Mouse (Mus musculus) CH12.LX (cell line): Measurements from ENCODE around the gene Atp8b3.

Experiments
- JUND ChIP-seq: conservative IDR thresholded peaks from 2 replicates; pipeline ENCODE4 v1.6.1; 2011; ENCODE audit warnings: low read depth, low read length, improper control_type of control experiment
- MAZ ChIP-seq: IDR thresholded peaks from 2 replicates; pipeline ENCODE4 v1.6.1; 2012; ENCODE audit warnings: low read depth, mild to moderate bottlenecking, inconsistent platforms, low read length, improper control_type of control experiment, moderate library complexity
- MXI1 ChIP-seq: IDR thresholded peaks from 2 replicates; pipeline ENCODE4 v1.6.1; 2011; ENCODE audit warnings: mild to moderate bottlenecking, low read depth, low read length, improper control_type of control experiment
- NELFE ChIP-seq: IDR thresholded peaks from 2 replicates; pipeline ENCODE4 v1.6.1; 2011; ENCODE audit warnings: low read depth, low read length, improper control_type of control experiment
- POLR2A ChIP-seq: IDR thresholded peaks from 2 replicates; pipeline ENCODE4 v1.6.1; 2011; ENCODE audit warnings: low read depth, mild to moderate bottlenecking, improper control_type of control experiment, low read length
- UBTF ChIP-seq: IDR thresholded peaks from 2 replicates; pipeline ENCODE4 v1.6.1; 2012; ENCODE audit warnings: low read depth, mild to moderate bottlenecking, inconsistent platforms, low read length, improper control_type of control experiment, moderate library complexity

DNA sequence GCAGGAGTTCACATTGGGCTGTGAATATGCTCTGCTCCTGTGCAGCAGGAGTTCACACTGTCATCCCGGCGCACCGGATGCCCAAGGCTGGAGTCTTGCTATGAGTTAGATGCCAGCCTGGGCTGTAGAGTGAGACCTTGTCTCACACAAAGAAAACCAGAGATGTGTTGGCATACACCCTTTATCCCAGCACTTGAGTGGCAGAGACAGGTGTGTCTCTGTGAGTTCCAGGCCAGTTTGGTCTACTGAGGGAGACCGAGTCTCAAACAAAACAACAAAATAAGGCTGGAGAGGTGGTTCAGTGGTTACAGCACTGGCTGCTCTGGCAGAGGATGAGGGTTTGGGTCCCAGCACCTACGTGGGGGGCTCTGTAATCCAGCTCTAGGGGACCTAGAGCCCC, 60.4 kb downstream of the Atp8b3 start:
- no peak for TF ChIP-seq UBTF
- TF ChIP-seq POLR2A: no peak
- no peak for TF ChIP-seq MAZ
- TF ChIP-seq MXI1: no peak
- TF ChIP-seq NELFE: no peak
- TF ChIP-seq JUND: no peak
